Comparison of ENCODE assay signal across 12 mouse cellular contexts in genomic region chr15:103233119-103233518, GRCm38 (mm10). TPM values are rescaled to one million over a fixed set of nuclear protein-coding genes. Genes with fewer than 3 reads are reported as not detected.
"Had no signal": no experiment of that assay in that cellular context is flagged by ENCODE, and none has a peak within 500 bp of the region (broad histone marks: within the 10 kb centered on the region; RNA-seq: fewer than 3 reads in every experiment).

No protein-coding gene starts in this region.

- H3K4me3 ChIP-seq: limb, embryonic 12.5 days; midbrain, embryonic 13.5 days; neural tube, embryonic 15.5 days had no signal

- H3K27me3 ChIP-seq: limb, embryonic 12.5 days; midbrain, embryonic 13.5 days; neural tube, embryonic 15.5 days had no signal

- DNase-seq: kidney, adult 2 months; kidney, postnatal 25 days; right cerebral cortex, postnatal 4 days; spleen, adult 18-20 months; thymus, adult 2 months; thymus, postnatal 25 days had no signal

- H3K9ac ChIP-seq: limb, embryonic 12.5 days; midbrain, embryonic 13.5 days; neural tube, embryonic 15.5 days had no signal

- H3K4me2 ChIP-seq: limb, embryonic 12.5 days; midbrain, embryonic 13.5 days; neural tube, embryonic 15.5 days had no signal

- ATAC-seq: midbrain, embryonic 13.5 days had no signal

- H3K27ac ChIP-seq: limb, embryonic 12.5 days; midbrain, embryonic 13.5 days; neural tube, embryonic 15.5 days had no signal

- H3K9me3 ChIP-seq: midbrain, embryonic 13.5 days; neural tube, embryonic 15.5 days had no signal

RNA-seq across cellular contexts. Expression of gene Nfe2, which starts 25.1 kb away (rescaled TPM):
- total RNA-seq: layer of hippocampus, postnatal 25 days; left cerebral cortex, adult 8-10 months; left cerebral cortex, postnatal 36 days had no signal
